Mouse (Mus musculus) kidney, postnatal 14 days (tissue): Measurements from ENCODE around the gene 2210011C24Rik.
"Not testable (repeated sequence)": the region's sequence is repeated elsewhere in the genome, so short reads cannot be mapped to it uniquely, and the experiment has no call there.

Experiments
- DNase-seq: peaks from one replicate; pipeline ENCODE4 v3.0.0; 2022; ENCODE audit warnings: mixed read lengths

2210011C24Rik gene

DNA sequence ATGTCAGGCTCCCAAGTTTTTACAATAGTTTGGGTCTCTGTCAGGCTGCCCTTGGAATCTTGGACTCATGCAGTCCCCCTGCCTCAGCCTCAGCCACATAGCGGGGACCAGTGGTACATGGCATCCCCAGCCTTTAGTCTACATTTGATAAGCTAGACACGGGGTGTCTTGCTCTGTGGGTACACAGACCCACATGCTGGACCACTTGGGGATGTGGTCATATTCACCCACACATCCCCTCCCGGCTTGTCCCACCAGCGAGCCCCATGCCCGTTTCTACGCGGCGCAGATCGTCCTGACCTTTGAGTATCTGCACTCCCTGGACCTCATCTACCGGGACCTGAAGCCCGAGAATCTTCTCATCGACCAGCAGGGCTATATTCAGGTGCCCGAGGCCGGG lies 21.8 kb downstream of the 2210011C24Rik start:
- no peak for DNase-seq

DNA sequence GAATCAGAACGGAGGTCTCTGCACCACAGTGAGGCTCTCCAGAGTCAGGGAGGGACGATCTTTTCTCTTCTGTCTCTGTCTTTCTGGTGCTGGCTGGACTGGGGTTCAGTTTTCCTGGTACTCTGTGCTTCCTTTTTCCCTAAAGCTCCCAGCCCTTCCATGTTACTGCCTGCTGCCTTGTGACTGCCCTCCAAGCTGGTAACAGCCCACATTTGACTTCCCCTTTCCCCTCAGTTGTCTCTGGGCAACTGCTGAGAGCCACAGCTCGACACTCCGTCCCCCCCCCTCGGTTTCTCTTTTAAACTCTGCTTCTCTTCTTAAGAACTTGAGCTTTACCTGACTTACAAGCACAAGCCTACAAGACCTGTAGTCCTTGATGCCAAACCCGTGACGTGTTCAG lies 22.7 kb downstream of the 2210011C24Rik start:
- DNase-seq: no peak

DNA sequence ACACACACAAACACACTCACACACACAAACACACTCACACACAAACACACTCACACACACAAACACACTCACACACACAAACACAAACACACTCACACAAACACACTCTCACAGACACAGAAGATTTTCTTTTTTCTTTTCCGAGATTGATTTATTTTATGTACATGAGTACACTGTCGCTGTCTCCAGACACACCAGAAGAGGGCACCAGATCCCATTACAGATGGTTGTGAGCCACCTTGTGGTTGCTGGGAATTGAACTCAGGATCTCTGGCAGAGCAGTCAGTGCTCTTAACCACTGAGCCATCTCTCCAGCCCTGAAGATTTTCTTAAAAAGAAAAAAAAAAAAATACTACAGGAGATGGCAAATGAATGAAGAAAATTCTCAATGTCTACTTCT lies 28.7 kb downstream of the 2210011C24Rik start:
- DNase-seq: not testable (repeated sequence)

DNA sequence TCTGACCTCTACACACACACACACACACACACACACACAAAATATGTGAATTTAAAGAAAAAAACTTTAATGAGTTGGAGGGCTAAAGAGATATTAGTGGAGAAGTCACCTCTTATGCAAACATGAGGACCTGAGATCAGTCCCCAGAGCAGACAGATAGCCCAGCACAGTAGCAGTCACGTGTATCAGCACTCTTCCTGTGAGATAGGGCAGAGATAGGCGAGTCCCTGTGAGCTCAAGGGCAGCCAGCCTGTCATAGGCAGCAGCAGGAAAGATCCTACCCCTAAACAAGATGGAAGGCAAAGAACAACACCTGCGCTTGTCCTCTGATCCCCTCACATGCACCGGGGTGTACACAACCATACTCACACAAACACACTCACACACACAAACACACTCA lies 29.5 kb downstream of the 2210011C24Rik start:
- no peak for DNase-seq

DNA sequence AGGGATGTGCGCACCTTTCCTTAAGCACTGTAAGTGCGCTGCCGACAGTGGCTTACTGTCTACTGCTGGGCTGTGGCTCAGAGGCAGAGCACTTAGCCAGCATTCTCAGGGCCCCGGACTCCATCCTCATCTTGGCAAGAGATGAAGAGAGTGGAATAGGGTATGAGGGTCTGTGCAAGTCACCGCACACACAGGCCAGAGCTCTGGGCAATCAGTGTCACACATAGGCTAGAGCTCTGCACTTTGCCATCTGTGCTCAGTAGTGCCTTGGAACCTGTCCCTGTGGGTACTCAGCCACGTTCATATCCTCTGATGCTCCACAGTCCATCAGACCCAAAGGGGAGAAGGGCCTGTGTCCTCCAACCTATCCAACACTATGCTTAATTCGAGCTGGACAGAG lies 30.4 kb downstream of the 2210011C24Rik start:
- no peak for DNase-seq

DNA sequence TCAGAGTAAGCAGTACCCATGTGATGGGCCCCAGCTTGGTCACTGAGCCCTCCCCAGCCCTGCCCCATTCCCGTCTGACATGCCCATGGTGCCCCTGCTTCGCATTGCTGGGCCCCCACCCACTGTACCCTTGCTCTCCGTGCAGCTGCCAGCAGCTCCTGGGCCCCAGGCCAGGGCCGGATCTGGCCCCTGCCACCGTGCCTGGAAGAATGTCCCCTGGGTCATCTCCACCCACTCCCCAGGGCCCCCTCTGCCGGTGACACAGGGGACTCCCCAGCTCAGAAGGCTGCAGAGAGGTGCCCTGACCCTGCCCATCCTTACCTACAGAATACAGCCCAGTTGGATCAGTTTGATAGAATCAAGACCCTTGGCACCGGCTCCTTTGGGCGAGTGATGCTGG lies 31.1 kb downstream of the 2210011C24Rik start:
- DNase-seq: no peak

DNA sequence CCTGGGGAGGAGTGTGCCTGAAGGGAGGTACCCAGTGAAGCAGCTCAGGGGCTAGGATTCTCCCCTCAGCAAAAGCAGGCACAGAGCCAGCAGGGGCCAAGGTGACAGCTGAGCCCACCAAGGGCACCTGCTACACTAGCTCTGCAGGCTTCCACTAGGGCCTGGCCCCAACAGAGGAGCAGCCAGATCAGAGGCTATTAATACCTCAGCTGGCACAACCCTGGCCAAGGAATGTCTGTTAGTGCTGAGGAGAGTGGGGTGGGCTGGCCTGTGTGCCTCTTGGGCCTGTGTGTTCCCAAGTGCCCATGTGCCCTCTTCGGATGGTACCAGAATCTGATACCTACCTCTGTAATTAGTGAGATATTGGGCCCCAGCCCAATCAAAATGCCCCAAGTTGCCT lies 31.7 kb downstream of the 2210011C24Rik start:
- no peak for DNase-seq

DNA sequence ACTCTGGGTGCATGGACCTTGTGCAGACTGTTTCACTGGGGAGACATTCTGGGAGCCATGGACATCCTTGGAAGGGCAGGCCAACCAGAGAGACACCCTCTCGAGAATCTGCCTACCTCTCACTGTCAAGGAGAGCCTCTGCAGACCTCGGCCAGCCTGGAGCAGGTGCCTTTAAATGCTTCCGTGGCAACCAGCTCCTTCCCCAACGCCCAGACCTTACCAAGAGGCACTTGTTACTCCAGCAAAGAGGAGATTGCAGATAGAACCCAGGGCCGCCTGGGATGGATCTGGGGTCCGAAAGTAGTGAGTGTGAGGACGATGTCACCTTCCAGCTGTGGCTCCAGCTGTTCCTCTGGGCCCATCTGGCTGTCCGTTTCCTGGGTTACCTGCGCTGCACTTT lies 33.8 kb downstream of the 2210011C24Rik start:
- no peak for DNase-seq

DNA sequence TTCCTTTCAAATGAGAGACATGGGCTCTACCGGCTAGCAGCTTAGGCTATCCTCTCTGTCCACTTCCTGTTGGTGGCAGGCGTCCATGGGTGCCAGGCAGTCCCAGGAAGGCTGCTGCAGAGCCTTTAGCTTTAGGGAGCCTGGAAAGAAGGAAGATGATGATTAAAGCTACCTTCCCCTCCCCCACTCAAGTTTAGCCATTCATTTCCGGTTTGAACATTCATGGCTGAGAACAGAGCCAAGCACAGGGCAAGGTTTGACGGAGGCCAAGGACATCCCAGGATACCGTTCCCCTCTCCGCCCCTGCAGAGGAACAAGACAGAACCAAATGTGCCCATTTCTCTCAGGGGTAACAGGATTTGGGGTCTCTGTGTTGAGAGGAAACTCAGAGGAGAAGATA lies 34.3 kb downstream of the 2210011C24Rik start:
- peak; percentile 50 for DNase-seq

DNA sequence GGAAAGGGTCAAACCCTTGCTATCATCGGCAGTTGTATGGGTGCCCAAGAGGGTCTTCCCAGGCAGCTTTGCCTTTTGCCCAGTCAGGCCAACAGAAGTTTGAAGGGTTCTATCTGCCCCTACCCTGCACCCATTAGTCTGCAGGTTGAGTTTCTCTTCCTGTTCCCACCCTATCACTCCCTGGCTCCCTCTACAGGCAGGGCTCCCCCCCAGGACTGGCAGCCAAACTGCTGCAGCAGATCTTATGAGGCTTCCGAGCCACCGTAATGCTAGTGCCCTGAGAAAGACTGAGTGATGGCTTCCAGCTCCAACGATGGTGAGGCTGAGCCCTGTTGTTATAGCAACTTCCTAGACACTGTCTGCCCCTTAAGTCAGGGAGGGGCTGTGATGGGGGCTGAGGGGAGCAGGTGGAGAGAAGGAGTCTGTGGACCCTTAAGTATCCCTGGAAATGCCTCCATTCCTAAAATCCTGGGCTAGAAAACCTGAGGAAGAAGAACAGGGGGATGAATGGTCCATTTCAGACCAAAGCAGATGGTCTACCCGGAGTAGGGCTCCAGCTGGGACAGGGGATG lies 35.1 kb downstream of the 2210011C24Rik start:
- DNase-seq: no peak

DNA sequence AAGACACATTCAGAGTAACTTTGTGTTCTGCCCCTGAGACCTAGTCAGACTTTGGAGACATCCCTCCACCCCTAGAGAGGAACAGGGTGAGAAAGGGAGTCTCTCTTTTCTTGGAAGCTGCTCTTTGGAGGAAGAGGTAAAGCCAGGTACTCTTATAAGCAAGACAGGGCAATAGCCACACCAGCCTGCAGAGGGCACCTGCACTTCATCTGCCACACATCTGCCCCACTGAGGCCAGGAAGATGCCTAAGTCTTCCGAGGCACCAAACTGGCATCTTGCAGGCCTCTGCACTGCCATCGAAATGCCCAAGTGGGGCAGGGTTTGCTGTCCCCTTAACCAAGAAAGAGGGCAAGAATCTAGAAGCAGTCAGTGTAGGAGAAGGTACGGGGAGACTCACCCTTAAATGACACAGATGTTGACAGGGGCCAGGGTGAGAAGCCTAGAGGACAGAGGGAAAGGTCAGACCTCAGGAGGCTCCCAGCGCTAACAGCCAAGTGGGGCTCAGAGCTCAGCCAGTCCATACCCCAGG lies 35.8 kb downstream of the 2210011C24Rik start:
- DNase-seq: no peak

DNA sequence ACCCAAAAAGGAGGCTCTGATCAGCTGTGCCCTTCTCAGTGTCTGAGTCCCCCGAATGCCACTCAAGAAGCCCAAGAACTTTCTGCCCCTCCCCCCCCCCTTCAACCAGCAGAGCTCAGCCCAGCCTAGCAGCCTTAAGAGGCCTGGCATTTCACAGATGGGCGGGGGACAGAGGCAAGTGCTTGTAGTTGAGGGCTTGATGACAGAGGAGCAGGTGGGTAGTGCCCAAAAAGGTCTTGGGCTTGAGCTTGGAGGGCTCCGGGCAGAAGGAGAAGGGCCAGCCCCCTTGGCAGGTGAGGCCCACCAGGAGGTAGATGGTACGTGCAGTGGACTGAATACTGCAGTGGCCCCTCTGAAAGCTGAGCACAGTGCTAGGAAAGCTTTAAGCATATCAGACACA lies 37.5 kb downstream of the 2210011C24Rik start:
- no peak for DNase-seq

DNA sequence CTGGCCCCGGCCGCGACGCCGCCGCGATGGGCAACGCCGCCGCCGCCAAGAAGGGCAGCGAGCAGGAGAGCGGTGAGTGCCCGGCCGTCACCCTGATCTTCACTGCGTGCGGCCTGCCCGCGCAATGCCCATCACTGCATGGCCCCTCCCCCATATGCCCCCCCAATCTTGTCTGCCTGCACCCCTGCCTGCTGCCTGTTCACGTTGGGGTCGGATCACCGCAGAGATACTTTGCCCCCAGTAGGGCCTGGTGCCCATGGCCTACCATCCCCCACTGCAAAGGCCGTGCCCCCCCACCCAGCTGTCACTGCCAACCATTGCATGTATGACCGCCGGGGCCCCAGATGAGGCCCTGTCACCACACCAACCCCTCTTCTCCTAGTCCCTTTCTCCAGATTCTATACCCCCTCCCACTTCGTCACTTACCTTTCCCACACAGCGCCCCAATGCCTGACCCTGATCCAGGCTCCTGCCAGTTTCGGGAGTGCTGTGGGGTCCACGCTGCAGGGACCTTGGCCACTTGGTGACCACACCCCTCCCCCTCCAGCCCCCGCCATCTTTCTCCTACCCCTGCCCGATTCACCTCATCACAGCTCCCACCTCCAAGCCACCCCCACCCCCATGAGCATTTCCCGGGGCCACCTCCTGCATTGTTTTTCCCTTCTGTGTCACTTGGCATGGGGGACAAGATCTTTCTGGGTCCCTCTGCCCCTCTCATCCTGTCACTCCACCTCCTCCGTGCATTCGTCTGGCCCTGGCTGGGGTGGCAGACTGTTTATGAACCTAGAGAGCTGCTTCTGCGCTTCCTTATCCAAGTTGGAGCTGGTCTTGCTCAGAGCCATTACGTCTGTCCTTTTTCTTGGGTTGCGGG lies 38.6 kb downstream of the 2210011C24Rik start:
- DNase-seq: peak; percentile 26

DNA sequence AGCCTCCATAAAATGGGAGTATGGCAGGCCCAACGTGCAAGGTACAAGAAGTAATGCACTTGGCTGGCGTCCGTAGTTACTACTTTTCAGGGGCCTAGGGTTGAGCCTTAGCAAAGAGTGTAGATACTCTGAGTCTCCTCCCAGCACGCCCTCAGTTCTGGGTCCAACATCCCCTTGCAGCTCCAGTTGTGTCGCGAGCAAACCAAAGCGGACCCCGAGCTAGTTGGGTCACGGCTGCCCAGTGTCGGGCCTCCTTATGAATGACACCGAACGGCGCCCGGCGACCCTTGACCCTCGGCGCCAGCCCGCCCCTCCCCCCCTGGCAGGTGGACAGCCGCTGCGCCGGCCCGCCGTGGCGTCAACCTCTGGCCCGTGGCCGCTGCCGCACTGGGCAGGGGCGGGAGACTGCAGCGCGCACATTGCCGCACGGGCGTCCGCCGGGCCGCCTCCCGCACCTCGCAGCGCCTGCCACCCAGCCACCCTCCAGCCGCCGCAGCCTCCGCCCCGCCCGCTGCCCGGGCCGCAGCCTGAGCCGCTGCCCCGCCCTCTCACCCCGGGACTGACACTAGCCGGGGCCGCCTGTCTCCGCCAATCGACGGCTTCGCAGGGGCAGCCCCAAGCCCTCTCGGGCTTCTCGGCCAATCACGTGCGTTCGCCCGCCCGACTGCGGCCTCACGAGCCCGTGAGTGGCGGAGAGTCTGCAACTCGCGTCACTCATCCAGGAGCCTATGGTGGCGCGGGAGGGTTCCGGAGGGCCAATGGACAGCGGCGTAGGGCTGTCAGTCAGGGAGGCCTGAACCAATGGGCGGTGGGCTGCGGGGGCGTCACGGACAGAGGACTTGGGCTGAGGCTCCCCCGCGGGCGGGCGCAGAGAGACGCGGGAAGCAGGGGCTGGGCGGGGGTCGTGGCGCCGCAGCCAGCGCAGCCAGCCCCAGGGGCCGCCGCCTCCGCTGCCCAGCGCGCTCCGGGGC lies 39.5 kb downstream of the 2210011C24Rik start, which contains the start of gene Prkaca:
Gene Prkaca, plus strand, starts transcription at position 844 of the 971 bp plus-strand sequence.
- DNase-seq: peak; percentile 99

DNA sequence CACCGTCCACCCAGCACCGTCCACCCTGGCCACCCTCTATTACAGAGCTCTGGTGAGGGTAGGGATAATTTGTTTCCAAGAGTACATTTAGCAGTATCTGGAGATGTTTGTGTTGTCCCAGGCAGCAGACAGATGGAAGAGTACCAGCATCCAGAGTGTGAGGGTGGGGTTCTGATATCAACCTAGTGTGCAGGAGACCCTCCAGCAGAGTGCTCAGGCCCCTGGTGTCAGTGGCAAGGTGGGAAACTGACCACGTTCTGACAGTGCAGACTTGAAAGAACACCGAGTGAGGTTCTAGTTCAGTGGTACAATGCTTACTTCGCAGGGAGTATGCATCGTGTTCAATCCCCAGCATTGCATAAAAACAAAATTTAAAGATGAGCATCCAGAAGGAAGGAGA lies 40.3 kb downstream of the 2210011C24Rik start:
- no peak for DNase-seq

DNA sequence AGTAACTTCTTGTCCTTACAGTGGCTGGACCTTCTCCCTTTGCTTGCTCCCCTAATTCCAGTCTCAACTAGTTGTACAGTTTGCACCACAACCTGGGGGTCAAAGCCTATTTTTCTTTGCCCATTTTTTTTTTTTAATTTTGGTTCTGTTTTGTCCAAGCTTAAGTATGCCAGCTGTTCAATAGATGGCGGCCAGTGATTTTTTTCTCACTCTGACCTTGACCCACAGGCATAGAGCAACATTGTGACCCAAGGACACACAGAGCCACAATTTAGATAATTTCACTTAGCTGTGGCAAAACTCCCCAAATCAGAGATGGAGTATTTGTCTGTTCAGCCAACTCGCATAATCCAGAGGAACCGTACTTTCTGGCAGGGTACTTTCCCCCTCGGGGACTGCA lies 40.9 kb downstream of the 2210011C24Rik start:
- DNase-seq: no peak

DNA sequence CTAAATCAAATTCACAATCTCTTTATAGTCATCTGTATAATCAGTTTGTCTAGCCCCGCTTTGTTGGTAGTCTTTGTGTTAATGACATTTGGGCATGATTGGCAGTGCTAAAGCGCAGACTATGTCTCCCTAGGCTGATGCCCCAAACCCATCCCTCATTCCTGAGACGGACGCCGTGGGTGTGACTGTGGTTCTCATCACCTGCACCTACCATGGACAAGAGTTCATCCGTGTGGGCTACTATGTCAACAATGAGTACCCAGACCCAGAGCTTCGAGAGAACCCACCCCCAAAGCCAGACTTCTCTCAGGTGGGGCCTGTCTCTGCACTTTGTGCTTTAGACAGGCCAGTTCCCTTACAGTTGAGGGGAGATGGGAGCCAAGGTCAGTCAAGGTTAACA lies 44.3 kb downstream of the 2210011C24Rik start:
- DNase-seq: no peak

DNA sequence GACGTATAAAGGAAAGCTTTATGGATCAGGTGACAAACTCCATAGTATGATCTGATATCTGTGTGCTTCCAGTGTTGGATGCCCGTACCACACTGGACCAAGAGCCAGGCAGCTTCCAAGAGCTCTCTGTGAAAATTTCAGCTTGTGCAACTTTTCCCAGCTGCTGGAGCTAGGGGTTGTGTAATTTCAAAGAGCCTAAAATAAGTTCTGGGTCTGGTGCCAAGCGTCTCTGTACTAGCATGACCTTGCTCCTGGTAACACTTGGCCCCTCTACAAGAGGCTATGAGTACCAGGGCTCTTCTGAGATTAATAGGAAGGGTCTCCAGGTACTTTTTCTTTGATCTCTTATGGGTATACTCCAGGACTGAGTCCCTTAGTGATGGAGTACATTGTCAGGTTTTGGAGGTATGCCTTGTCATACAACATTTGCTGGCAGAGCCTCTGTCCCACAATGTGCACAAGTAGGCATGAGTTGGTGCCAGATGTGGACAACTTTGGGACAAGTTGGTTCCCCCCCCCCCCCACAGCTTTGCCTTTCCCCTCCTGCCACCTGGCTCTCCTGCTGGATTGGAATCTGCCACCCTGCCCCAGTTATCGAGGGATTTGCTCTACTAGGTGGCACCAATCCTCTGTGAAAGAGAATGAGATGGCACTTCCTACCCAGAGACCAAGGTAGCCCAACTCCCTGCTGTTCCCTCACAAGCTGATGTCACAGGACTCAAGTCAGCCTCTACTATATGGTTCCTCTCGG lies 47.8 kb downstream of the 2210011C24Rik start:
- DNase-seq: no peak
